Mouse (Mus musculus) hindbrain, postnatal 0 days (tissue): ENCODE data around the gene Farsa. TPM values are rescaled to one million over a fixed set of nuclear protein-coding genes. Genes with fewer than 3 reads are reported as not detected.

ENCODE experiments used
- ATAC-seq: fragments of 200-750 bp; cut with Nextera tagmentation; 2 replicates; pipeline ENCODE4 v1.8.0; 2017; ENCODE audit warnings: mild to moderate bottlenecking, moderate TSS enrichment, moderate library complexity
- DNase-seq: peaks from one replicate; pipeline ENCODE4 v3.0.0-alpha.2; 2015; ENCODE audit warnings: low spot score
- H3K27ac ChIP-seq: fragments of 300-500 bp; sonication (generic); 2 replicates; pipeline ENCODE4 v1.5.1; 2014; ENCODE audit warnings: mild to moderate bottlenecking
- H3K27me3 ChIP-seq: fragments of 300-500 bp; sonication (generic); 2 replicates; pipeline ENCODE4 v1.6.1; 2014; ENCODE audit warnings: low read length, mixed read lengths; ENCODE audit not compliant: insufficient read depth
- H3K36me3 ChIP-seq: fragments of 300-500 bp; sonication (generic); 2 replicates; pipeline ENCODE4 v1.6.1; 2014; ENCODE audit warnings: low read length, mixed read lengths; ENCODE audit not compliant: insufficient read depth
- H3K4me1 ChIP-seq: fragments of 300-500 bp; sonication (generic); 2 replicates; pipeline ENCODE4 v1.6.1; 2014; ENCODE audit warnings: antibody characterized with exemption, low read length, mixed read lengths; ENCODE audit not compliant: insufficient read depth
- H3K4me2 ChIP-seq: fragments of 300-500 bp; sonication (generic); 2 replicates; pipeline ENCODE4 v1.6.1; 2014; ENCODE audit warnings: low read depth, mild to moderate bottlenecking, low read length, moderate library complexity, mixed read lengths
- H3K4me3 ChIP-seq: fragments of 300-500 bp; sonication (generic); 2 replicates; pipeline ENCODE4 v1.5.1; 2014; ENCODE audit warnings: low read length
- H3K9ac ChIP-seq: fragments of 300-500 bp; sonication (generic); replicated peaks from 2 replicates; pipeline ENCODE4 v1.6.1; 2014; ENCODE audit warnings: mild to moderate bottlenecking, low read length, moderate library complexity, mixed read lengths
- H3K9me3 ChIP-seq: fragments of 300-500 bp; sonication (generic); 2 replicates; pipeline ENCODE4 v1.6.1; 2016; ENCODE audit warnings: low read length, mixed read lengths
- CTCF ChIP-seq: IDR thresholded peaks from 2 replicates; pipeline ENCODE4 v1.5.1; 2016; ENCODE audit warnings: antibody characterized with exemption, control low read depth, low read depth
- WGBS: fragments of 180-500 bp; shearing (Covaris S2); extraction: QIAGEN DNeasy Blood & Tissue Kit; methylation state at CpG from one replicate; pipeline ENCODE4 v1.1.7; 2014; 5-methylcytosine and 5-hydroxymethylcytosine counted together
- polyA plus RNA-seq: library from polyadenylated mRNA; unstranded; fragments of >200 nt; fragmentation: Nextera tagmentation; extraction: Ambion mirVana; gene quantifications from 2 replicates; pipeline ENCODE4 v1.2.1, GENCODE M21; 2015
- total RNA-seq: library from RNA; depleted of rRNA; stranded (reverse); fragments of >200 nt; gene quantifications from 2 replicates; pipeline ENCODE4 v1.2.3, GENCODE M21; 2014

The Farsa gene
- total and polyA plus RNA-seq, 2 experiments from 2014 or later = 86.1 to 89.8 TPM

DNA sequence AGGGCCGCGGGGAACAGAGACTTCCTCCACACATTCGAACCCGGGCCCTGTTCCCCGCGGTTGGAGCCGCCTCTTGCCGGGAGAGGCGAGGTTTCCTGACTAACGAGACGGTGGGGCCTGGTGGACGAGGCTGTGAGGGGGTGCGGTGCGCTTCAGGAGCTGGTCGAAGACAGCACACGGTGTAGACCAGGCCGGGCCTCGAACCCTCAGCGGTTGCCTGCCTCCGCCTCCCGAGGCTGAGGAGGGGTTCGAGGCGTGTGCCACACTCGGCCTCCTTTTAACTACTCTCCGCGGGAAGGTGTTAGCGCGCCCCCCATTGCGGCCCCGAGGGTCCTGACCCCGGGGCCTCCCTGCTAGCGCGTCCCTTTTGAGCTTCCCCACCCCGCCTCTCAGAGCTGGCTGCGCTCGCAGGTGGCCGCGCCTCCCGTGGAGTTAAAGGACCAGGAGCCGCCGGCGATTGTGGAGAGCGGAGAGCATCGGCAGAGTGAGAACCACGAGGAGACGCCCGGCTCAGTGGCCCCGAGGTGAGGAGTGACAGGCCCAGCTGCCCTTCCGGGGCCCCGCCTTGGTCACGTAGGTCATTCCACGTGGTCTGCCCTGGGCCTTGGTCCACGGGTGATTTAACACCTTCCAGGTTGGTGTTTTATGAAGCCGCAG lies 15.6 kb downstream of the Farsa start:
- DNase-seq (peak; percentile 33), ATAC-seq (peak; percentile 72)
- H3K4me2 ChIP-seq = peak overlapping the region; percentile 75
- H3K9me3 ChIP-seq = no peaks in the 10 kb centered on the region
- no peaks in the 10 kb centered on the region for H3K27me3 ChIP-seq
- 4% methylated on average over 51 of the region's 54 CpGs for WGBS
- H3K27ac ChIP-seq = no peak overlapping the region
- peak overlapping the region; percentile 48 for H3K9ac ChIP-seq
- H3K36me3 ChIP-seq = peaks cover 16% of the 10 kb centered on the region
- peak overlapping the region; percentile 39 for H3K4me3 ChIP-seq
- no peak for TF ChIP-seq CTCF
- H3K4me1 ChIP-seq = 0 out of 2 replicates have a peak, but pooled peaks cover 5% of the 10 kb centered on the region

DNA sequence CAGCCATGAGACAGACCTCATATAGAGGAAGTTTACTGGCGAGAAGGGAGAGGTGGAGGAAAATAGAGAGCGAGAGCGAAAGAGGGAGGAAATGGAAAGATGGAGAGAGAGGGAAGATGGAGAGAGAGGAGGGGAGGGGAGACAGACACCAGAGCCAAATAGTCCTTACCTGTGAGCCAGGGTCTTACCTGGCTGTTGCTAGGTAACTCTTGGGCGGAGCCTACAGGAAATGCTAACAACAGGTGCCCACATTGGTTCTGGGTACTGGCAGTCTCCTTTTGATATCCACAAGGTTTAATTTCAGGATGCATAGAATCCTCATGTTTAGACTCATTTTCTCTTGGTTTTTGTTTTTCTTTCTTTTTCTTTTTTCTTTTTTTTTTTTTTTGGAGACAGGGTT lies 16.2 kb downstream of the Farsa start:
- DNase-seq = no peak
- Histone ChIP-seq H3K4me1 (0 out of 2 replicates have a peak, but pooled peaks cover 5% of the 10 kb centered on the region), H3K27ac (no peak overlapping the region), H3K36me3 (peaks cover 11% of the 10 kb centered on the region), H3K9ac (peak overlapping the region; percentile 48; the same call in 1 of the 2 replicates), H3K4me3 (peak overlapping the region; percentile 39), H3K27me3 (no peaks in the 10 kb centered on the region), H3K9me3 (no peaks in the 10 kb centered on the region), H3K4me2 (peak overlapping the region; percentile 75)
- TF ChIP-seq CTCF = no peak
- ATAC-seq = no peak
- 77% methylated on average over 4 of the region's 4 CpGs for WGBS

- Histone ChIP-seq H3K4me2 (no peak overlapping the region), H3K36me3 (no peaks in the 10 kb centered on the region), H3K4me3 (no peak overlapping the region), H3K4me1 (0 out of 2 replicates have a peak, but pooled peaks cover 5% of the 10 kb centered on the region), H3K27me3 (no peaks in the 10 kb centered on the region), H3K27ac (no peak overlapping the region), H3K9ac (no peak overlapping the region), H3K9me3 (no peaks in the 10 kb centered on the region)
- no peak for TF ChIP-seq CTCF
- ATAC-seq (no peak), DNase-seq (no peak)
- WGBS = 93% methylated on average over 3 of the region's 3 CpGs
Measured at GRCm38 (mm10) chr8:84874339-84874738, 17.6 kb downstream of the Farsa start.

- ATAC-seq (peak; percentile 70; the same call in 1 of the 2 replicates), DNase-seq (peak; percentile 70)
- no peaks in the 10 kb centered on the region for H3K36me3 ChIP-seq
- 38% methylated on average over 3 of the region's 3 CpGs for WGBS
- H3K27ac ChIP-seq = peak overlapping the region; percentile 27
- no peak for TF ChIP-seq CTCF
- H3K9ac ChIP-seq = no peak overlapping the region
- no peak overlapping the region for H3K4me2 ChIP-seq
- no peaks in the 10 kb centered on the region for H3K9me3 ChIP-seq
- H3K4me1 ChIP-seq = 0 out of 2 replicates have a peak, but pooled peaks cover 3% of the 10 kb centered on the region
- H3K27me3 ChIP-seq = no peaks in the 10 kb centered on the region
- H3K4me3 ChIP-seq = no peak overlapping the region
Measured at GRCm38 (mm10) chr8:84877297-84878035, 20.7 kb downstream of the Farsa start.

GRCm38 (mm10) chr8:84878915-84879314 lies 22.1 kb downstream of the Farsa start:
- TF ChIP-seq CTCF = no peak
- H3K9ac ChIP-seq = no peak overlapping the region
- no peaks in the 10 kb centered on the region for H3K9me3 ChIP-seq
- no peaks in the 10 kb centered on the region for H3K4me1 ChIP-seq
- DNase-seq (no peak), ATAC-seq (no peak)
- H3K27me3 ChIP-seq = no peaks in the 10 kb centered on the region
- 88% methylated on average over 1 of the region's 1 CpGs for WGBS
- H3K27ac ChIP-seq = no peak overlapping the region
- H3K4me2 ChIP-seq = no peak overlapping the region
- H3K4me3 ChIP-seq = no peak overlapping the region
- H3K36me3 ChIP-seq = no peaks in the 10 kb centered on the region

DNA sequence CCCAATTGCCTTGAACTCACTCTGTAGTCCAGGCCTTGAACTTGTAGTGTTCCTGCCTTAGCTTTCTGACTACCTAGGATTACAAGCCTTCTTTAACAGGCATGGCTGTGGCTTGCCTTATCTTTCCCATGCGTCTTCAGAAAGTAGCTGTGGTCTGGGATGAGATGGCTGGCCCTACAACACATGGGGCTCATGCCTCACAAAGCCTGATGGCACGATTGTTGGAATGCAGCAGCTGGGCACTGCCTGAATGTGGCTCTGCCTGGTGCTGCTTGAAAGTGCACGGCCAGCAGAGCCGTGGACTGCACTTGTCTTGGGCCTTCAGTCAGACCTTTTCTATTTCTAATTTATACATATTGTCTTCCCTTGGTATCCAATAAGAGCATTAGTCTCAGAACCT lies 27.9 kb downstream of the Farsa start:
- Histone ChIP-seq H3K27me3 (no peaks in the 10 kb centered on the region), H3K4me2 (no peak overlapping the region), H3K4me1 (no peaks in the 10 kb centered on the region), H3K36me3 (peaks cover 27% of the 10 kb centered on the region), H3K27ac (no peak overlapping the region), H3K9ac (no peak overlapping the region), H3K4me3 (no peak overlapping the region), H3K9me3 (no peaks in the 10 kb centered on the region)
- 92% methylated on average over 4 of the region's 4 CpGs for WGBS
- DNase-seq (no peak), ATAC-seq (no peak)
- no peak for TF ChIP-seq CTCF
